Mouse (Mus musculus) Muller cell, postnatal 12 days (primary cell): ENCODE data around the gene Wdr1.
"Not testable (repeated sequence)": the region's sequence is repeated elsewhere in the genome, so short reads cannot be mapped to it uniquely, and the experiment has no call there.

Source experiments
- DNase-seq: peaks from one replicate; pipeline ENCODE4 v3.0.0-alpha.2; 2015; ENCODE audit errors: inconsistent ontology term

Gene Wdr1

DNA sequence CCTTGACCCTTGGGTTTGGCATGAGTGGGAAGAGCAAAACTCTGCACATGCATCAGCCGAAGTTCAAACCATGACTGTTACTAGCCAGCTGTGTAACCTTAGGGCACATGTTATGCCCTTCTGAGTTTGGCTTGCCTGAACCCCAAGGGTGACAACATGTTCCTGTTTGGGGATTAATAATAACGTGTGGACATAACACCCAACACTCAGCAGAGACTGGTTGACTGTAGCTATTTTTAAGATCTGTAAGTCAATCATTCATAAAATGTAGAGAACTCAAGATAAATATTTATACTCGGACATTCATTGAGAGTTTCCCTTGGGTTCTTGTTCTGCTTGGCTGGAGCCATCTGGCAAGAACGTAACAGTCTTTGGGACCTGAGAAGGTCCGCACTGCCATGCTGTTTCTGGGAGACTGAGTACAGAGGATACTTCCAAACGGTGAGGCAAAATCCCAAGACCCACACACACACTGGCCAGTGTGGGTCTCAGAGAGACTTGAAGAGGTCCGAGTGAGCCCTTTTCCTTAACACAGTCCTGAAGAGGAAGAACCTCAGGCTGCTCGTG, 66.4 kb downstream of the Wdr1 start:
- no peak for DNase-seq

DNA sequence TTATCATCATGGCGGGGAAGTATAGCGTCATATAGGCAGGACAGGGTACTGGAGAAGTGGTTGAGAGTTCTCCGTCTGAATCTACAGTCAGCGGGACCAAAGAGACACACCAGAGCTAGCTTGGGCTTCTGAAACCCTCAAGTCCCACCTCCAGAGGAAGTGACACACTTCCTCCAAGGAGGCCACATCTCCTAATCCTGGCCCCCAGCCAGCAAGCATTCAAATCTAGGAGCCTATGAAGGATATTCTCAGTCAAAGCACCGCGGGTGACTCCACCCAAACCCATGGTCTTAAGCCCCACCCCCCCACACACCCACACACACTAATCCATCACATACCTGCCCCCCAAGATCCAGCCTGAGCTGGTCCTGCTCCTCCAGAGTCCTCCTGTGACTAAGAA, 69.1 kb downstream of the Wdr1 start:
- no peak for DNase-seq

DNA sequence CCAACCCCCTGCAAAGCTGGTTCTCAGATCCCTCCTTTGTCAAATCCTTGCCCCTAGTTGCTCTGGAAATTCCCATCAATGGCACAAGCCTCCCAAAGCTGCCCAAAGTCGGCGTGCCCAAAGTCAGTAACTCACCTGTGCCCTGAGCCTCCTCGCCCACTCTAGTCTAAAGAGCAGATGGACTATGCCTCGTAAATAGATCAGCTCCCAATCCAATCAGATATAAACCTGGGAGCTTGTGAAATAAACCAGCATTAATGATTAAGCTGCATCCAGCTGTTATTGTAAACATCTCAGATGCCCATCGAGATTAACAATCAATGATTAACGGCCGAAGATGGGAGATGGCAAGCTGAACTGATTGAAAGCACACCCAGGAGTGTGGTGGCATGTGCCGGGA, 71.3 kb downstream of the Wdr1 start:
- DNase-seq = no peak

DNA sequence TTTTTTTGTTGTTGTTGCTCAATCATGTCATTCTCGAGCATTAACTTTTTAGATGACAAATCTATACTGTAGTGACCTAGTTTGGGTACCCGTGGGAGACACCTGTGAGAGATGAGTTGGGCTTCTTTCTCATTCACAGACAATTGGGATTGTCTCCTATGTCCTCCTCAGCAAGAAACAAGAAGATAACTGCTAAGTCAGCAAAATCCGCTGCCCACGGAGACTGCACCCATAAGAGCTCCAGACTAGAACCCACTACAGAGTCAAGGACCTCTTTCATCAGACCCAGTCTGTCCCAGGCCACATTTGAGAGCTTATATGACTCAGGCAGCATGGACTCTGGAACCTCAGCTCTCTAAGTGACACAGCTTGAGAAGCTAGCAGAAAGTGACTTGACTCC, 73.3 kb downstream of the Wdr1 start:
- DNase-seq = no peak

DNA sequence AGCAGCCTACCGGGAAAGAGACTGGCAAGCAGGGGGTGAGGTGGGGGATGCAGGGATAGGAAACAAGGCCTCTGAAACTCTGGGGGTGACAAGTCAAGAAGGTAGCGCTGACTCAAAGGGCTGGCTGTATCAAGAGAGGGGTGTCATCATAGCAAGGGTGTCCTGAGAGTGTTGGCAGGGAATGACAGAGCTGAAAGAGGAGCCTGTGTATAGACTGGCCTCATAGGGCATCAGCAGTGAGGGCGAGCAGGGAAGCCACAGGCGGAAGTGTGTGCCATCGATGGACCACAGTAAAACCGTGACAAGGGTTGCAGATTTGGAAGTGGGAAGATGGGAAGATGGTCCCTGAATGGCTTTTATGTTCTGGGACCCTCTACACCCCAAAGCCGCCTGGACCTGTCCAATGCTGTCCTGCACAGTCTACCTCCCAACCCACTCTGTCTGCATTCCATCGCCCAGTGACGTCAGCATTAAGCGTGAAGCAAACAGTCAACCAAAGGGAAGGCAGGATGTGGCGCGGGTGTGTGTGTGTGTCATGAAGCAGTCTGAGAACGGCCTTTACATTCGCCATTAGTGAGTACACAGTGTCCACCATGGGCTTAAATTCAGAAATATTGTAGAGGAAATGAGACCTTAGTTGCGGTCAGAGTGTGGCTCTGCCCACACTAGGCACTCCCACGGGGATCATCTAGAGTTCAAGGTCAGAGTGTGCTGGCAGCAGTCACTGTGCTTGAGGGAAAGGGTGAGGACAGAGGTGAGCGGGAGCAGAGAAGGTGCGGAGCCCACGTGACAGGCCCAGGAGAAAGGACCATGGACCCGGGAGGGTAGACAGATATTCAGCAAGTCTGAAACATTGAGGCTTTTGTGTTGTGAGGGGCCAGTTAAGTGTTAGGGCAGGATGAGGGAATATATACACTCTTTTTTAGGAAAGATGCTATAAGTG, 74.1 kb downstream of the Wdr1 start:
- DNase-seq = no peak

DNA sequence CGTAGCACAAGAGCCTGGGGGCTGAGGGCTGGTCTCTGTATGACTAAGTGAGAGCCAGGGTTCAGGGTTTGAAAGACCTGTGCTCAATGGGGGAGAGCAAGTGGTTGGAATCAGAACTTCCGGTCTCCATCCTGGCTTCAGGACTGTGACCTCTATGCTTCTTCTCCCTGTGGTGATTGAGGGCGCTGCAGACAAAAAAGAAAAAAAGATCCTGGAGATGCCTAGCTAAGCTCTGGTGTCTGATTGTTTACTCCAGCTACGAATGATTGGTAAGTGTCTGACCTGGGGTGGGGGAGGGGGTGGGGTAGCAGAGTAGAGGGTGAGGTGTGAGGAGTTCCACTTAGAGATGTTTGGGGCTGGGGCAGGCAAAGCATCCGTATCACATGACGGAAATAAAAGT, 75.0 kb downstream of the Wdr1 start:
- DNase-seq = no peak

DNA sequence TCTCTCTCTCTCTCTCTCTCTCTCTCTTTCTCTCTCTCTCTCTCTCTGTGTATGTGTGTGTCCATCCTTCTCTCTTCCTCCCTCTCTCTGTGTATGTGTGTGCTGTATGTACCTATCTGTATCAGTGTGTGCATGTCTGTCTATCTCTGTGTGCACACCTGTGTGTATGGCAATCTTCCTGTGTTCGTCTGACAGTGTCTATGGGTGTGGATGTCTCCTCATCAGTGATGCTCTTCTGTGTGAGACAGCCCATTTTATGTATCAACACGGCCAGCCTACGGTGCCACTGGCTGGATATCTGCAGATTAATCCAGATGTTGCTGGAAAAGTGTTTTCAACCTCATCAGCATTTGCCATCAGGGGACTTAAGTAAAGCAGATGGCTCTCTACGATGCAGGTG, 75.8 kb downstream of the Wdr1 start:
- no peak for DNase-seq

DNA sequence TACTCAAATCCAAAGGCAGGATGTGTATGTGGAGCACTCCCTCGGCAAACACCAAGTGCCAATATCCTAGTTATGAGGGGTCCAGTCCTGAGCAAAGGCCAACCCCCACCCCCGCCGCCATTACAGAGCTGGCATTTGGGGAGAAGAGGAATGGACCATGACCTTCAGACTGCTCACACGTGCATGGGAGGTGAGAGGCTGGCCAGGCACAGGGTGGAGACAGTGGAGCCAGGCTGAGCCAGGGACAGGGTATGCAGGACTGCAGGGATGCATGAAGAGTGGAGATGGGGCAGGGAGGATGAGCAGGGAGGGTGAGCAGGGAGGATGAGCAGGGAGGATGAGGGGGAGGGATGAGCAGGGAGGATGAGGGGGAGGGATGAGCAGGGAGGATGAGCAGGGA, 77.1 kb downstream of the Wdr1 start:
- no peak for DNase-seq

DNA sequence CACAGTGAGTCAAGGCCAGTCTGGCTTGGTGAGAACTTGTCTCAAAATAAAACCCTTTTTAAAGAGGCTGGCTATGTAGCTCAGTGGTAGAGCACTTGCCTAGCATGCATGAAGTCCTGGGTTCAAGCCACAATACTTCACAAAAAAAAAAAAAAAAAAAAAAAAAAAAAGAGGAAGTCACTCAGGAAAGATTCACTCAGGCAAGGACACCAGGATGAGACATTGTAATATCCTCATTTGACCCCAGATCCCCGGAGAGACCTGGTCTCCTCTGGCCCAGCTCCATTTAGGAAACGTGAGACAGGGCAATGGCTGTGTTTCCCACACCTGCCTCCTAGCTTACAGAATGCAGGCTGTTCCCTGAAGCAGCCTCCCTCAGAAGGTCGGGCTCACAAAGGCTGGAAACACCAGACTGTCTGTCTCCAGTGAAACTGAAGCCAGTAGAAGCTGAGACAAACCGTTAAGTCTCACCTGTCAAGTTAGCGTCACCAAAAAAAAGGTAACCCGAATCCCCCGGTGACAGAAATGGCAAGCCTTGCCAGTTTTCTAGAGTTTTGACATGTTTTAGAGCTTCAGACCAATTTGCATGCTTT, 79.4 kb downstream of the Wdr1 start:
- no peak for DNase-seq

DNA sequence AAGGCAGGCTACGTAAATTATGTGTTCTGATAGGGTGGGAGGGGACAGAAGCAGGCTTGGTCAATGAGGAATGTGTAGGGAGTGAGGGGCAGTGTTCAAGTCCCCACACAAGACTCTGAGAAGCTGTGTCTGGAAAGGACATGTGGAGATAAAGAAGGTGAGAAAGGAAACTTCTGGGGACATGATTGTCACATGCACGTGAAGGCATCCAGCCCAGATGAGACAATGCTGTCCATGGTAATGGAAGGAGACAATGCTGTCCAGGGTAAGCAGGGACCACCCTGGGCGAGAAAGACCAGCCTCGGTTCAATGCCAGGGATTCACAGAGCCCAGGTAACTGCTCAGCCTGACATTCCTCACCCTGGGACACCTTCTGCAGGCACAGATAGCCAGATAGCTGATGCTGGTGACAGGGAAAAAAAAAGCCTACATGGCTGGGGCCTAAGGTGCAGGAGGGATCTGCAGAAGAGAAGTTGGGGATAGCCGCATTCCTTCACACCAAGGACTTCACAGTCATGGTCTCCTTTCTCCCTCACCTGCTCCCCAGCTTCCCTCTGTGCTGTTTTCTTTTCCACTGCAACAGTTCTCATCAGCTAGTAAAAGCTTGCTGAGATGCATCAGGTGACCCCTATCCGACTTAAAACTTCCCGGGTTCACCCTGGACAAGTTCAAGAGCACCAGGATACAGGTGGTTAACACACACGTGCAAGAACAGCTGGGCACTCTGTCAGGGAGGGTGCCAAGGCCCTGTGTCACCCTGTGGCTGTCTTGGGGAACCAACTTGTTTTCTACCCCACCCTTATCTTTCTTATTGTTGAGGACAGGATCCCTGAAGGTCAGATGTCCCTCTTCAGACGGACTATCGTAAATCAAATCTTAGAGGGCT, 82.0 kb downstream of the Wdr1 start:
- no peak for DNase-seq

DNA sequence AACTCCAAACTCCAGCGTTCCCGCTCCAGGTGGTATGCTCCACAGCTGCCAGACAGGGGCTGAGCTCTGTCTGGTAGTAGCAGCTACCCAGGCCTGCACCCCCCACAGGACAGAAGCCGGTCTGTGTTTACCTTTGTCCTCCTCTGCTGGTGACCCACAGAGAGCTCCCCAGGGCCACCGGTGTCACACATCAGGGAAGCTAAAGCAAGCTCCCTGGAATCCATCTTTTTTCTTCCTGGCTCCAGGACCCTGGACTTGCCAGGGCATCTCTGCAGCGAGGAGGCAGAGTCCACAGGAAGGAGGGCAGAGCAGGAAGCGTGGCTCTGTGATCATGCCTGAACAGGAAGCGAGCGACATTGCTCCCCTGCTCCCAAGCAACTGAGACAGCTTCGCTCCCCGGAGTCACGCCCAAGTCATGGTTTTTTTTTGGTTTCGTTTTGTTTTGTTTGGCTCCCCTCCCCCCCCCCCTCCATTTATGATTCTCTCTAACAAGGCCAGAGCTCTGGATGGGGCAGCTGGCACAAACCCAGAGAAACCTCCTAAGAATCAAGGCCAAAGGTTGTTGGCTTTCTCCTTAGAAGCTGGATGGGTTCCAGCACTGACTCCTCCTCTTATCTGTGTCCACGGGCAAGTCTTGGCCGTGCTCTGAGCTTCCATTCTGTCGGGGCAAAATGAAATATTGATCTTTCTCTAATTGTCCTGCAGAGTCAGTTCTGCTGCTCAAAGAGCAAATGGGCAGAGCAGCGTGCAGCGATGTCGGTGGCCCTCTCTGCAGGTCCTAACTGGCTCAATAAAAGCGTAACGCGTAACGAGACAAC, 82.9 kb downstream of the Wdr1 start:
- DNase-seq = peak; percentile 66

DNA sequence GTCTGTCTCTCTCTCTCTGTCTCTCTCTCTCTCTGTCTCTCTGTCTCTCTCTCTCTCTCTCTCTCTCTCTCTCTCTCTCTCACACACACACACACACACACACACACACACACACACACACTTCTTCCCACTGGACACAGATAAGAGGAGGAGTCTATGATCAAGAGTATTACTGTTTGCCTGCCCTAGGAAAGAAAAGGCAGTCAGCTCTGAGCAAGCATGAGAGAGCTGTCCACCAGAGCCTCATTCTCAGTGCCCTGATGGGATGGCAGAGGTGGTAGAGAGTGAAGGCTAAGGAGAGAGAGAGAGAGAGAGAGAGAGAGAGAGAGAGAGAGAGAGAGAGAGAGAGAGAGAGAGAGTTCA, 83.5 kb downstream of the Wdr1 start:
- DNase-seq = not testable (repeated sequence)

DNA sequence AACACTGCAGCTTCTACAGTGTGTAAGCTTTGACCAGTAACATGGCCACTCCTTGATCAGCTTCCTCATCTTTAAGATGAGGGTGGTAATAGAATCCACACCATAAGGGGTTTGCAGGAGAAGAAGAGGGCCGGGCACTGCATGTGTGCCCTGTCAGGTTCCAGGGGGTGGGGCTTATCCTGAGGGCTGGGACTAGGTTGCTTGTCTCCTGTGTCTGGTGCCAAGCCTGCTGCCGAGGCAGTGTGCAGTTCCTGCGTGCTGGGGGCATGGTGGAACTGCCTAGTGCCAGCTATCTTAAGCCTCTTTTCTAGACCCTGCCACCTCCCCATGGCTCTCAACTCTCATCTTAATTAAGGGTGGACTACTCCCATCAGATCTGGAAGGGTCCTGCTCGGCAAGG, 84.0 kb downstream of the Wdr1 start:
- peak; percentile 3 for DNase-seq

DNA sequence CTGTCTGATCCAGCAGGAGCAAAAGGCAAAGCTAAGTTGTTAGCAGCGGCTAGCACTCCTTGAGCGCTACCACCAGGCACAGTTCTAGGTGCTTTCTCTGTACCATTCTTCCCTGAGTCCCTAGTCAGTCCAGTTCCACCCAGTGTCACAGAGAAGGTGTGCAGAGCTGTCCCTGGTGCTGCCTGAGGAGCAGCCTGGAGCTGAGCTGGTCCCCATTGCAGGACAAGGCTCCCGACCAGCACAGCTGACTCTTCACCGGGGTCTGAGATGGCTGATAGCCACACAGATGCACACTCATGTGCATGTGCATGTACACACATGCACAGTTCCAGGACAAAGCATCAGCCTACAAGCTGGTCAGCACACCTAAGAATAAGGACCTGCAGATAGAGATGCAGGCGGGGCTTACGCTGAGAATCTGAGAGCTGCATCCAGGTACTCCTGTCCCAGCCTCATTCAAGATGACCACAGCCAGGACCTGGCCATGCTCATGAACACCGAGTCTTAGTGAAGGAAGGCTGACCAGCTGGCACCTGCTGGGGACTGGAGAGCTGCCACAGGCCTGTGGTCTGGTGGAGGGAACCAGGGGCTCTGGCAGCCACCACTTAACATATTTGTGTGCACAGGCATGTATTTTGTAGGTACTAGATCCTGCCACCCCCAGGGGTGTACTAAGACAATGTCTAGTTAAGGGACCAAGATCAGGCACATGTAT, 85.1 kb downstream of the Wdr1 start:
- DNase-seq = peak; percentile 21

DNA sequence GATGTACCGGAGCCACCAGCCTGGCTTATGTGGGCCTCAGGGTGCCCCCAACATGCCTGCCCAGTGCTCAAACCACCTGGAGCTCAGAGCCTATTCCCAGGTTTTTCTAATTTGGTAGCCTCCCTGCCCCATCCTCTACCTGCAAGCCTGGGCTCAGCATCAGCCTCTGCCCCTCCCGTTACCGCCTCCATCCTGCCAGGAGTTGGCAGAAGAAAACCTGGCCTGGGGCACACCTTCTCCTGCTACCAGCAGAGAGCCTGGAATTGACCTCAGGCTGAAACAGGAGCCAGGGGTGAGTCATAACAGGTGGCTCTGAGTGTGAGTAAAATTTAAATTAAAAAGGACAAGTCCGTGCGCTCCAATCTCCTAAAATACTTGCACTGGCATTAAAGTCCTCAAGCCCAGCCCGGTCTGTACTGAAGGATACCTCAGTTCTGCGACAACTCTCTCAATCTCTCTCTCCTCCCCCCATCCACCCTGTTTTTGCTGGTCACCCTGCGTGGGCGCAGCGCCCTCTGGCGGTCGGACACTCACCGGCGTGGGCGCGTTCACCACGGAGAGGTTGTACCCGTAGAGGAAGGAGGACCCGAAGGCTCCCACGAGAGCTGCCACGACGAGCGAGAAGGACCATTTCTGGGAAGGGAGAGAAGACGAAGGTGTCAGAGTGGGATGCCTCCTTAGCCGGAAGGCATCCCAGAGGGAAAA, 86.0 kb downstream of the Wdr1 start:
- DNase-seq = no peak
